Mouse (Mus musculus): ENCODE results near the gene Calu. TPM values are rescaled to one million over a fixed set of nuclear protein-coding genes. Genes with fewer than 3 reads are reported as not detected.
"Not testable (repeated sequence)": the region's sequence is repeated elsewhere in the genome, so short reads cannot be mapped to it uniquely, and the experiment has no call there.

Calu gene
- polyA plus RNA-seq, 1 experiment: 183 TPM

- TF ChIP-seq REST (IDR thresholded peaks at IDR 0.05; ENCODE audit: insufficient read depth, insufficient read length) (no peak), MAX (IDR thresholded peaks at IDR 0.05; ENCODE audit: low read depth) (no peak), TCF3 (IDR thresholded peaks at IDR 0.05; ENCODE audit: insufficient read length, low read depth) (no peak), E2F4 (IDR thresholded peaks at IDR 0.05; ENCODE audit: insufficient read depth) (no peak), CEBPB (IDR thresholded peaks at IDR 0.05; ENCODE audit: insufficient read depth, poor library complexity, severe bottlenecking) (no peak), MYOD1 (IDR thresholded peaks at IDR 0.05; ENCODE audit: control insufficient read depth in 1 of 3, insufficient read length in 2 of 3, low read depth in 2 of 3) (no peak), TCF12 (IDR thresholded peaks at IDR 0.05; ENCODE audit: insufficient read depth, poor library complexity, severe bottlenecking) (no peak), SRF (IDR thresholded peaks at IDR 0.05; ENCODE audit: control insufficient read depth, insufficient read length, low read depth) (no peak), POLR2AphosphoS2 (IDR thresholded peaks at IDR 0.05; ENCODE audit: insufficient read length, low read depth) (no peak), MYOG (IDR thresholded peaks at IDR 0.05; ENCODE audit: control insufficient read depth in 1 of 3, insufficient read depth in 1 of 3, insufficient read length in 2 of 3, low read depth in 2 of 3) (no peak), USF1 (IDR thresholded peaks at IDR 0.05; ENCODE audit: low read depth) (no peak), POLR2A (IDR thresholded peaks at IDR 0.05; ENCODE audit: insufficient read length, low read depth) (no peak)
- no peak overlapping the region for H3K4me3 ChIP-seq
- no peak overlapping the region for H3ac ChIP-seq (ENCODE audit: control insufficient read depth, insufficient read length)
- no peaks in the 10 kb centered on the region for H3K36me3 ChIP-seq (ENCODE audit: control insufficient read depth, insufficient read depth)
- H3K79me2 ChIP-seq (ENCODE audit: control insufficient read depth, insufficient read depth): no peaks in the 10 kb centered on the region
- H3K4me2 ChIP-seq (ENCODE audit: low read depth): no peak overlapping the region
- H3K27me3 ChIP-seq (ENCODE audit: control insufficient read depth, insufficient read depth, insufficient read length): no peaks in the 10 kb centered on the region
Observed at GRCm38 (mm10) chr6:29326961-29327360, 20.9 kb upstream of the Calu start.

- H3K27me3 ChIP-seq (ENCODE audit: control insufficient read depth, insufficient read depth, insufficient read length): peaks cover 5% of the 10 kb centered on the region
- no peak overlapping the region for H3K4me3 ChIP-seq
- H3K4me2 ChIP-seq (ENCODE audit: low read depth): no peak overlapping the region
- TF ChIP-seq REST (IDR thresholded peaks at IDR 0.05; ENCODE audit: insufficient read depth, insufficient read length): no peak
- TF ChIP-seq CEBPB (IDR thresholded peaks at IDR 0.05; ENCODE audit: insufficient read depth, poor library complexity, severe bottlenecking): no peak
- no peak for TF ChIP-seq POLR2A (IDR thresholded peaks at IDR 0.05; ENCODE audit: insufficient read length, low read depth)
- no peak for TF ChIP-seq MYOG (IDR thresholded peaks at IDR 0.05; ENCODE audit: control insufficient read depth in 1 of 3, insufficient read depth in 1 of 3, insufficient read length in 2 of 3, low read depth in 2 of 3)
- no peak for TF ChIP-seq MYOD1 (IDR thresholded peaks at IDR 0.05; ENCODE audit: control insufficient read depth in 1 of 3, insufficient read length in 2 of 3, low read depth in 2 of 3)
- no peak for TF ChIP-seq MAX (IDR thresholded peaks at IDR 0.05; ENCODE audit: low read depth)
- TF ChIP-seq TCF3 (IDR thresholded peaks at IDR 0.05; ENCODE audit: insufficient read length, low read depth): no peak
- TF ChIP-seq TCF12 (IDR thresholded peaks at IDR 0.05; ENCODE audit: insufficient read depth, poor library complexity, severe bottlenecking): no peak
- TF ChIP-seq E2F4 (IDR thresholded peaks at IDR 0.05; ENCODE audit: insufficient read depth): no peak
- TF ChIP-seq SRF (IDR thresholded peaks at IDR 0.05; ENCODE audit: control insufficient read depth, insufficient read length, low read depth): no peak
- no peak for TF ChIP-seq USF1 (IDR thresholded peaks at IDR 0.05; ENCODE audit: low read depth)
- no peak for TF ChIP-seq POLR2AphosphoS2 (IDR thresholded peaks at IDR 0.05; ENCODE audit: insufficient read length, low read depth)
- no peaks in the 10 kb centered on the region for H3K36me3 ChIP-seq (ENCODE audit: control insufficient read depth, insufficient read depth)
- no peaks in the 10 kb centered on the region for H3K79me2 ChIP-seq (ENCODE audit: control insufficient read depth, insufficient read depth)
- H3ac ChIP-seq (ENCODE audit: control insufficient read depth, insufficient read length): no peak overlapping the region
Observed at GRCm38 (mm10) chr6:29329514-29329913, 18.4 kb upstream of the Calu start.

GRCm38 (mm10) chr6:29346512-29346911, 1.4 kb upstream of the Calu start:
- not testable (repeated sequence) for H3ac ChIP-seq (ENCODE audit: control insufficient read depth, insufficient read length); H3K36me3 ChIP-seq (ENCODE audit: control insufficient read depth, insufficient read depth); H3K4me2 ChIP-seq (ENCODE audit: low read depth); H3K27me3 ChIP-seq (ENCODE audit: control insufficient read depth, insufficient read depth, insufficient read length); H3K4me3 ChIP-seq
- H3K79me2 ChIP-seq (ENCODE audit: control insufficient read depth, insufficient read depth): peaks cover 35% of the 10 kb centered on the region

GRCm38 (mm10) chr6:29347189-29347588, 680 bp upstream of the Calu start:
- H3ac ChIP-seq (ENCODE audit: control insufficient read depth, insufficient read length): no peak overlapping the region
- no peaks in the 10 kb centered on the region for H3K27me3 ChIP-seq (ENCODE audit: control insufficient read depth, insufficient read depth, insufficient read length)
- H3K36me3 ChIP-seq (ENCODE audit: control insufficient read depth, insufficient read depth): no peaks in the 10 kb centered on the region
- H3K4me3 ChIP-seq: peak overlapping the region; percentile 92
- TF ChIP-seq MYOG (IDR thresholded peaks at IDR 0.05; ENCODE audit: control insufficient read depth in 1 of 3, insufficient read depth in 1 of 3, insufficient read length in 2 of 3, low read depth in 2 of 3) (no peak), SRF (IDR thresholded peaks at IDR 0.05; ENCODE audit: control insufficient read depth, insufficient read length, low read depth) (no peak), USF1 (IDR thresholded peaks at IDR 0.05; ENCODE audit: low read depth) (no peak), CEBPB (IDR thresholded peaks at IDR 0.05; ENCODE audit: insufficient read depth, poor library complexity, severe bottlenecking) (no peak), MAX (IDR thresholded peaks at IDR 0.05; ENCODE audit: low read depth) (no peak), TCF3 (IDR thresholded peaks at IDR 0.05; ENCODE audit: insufficient read length, low read depth) (no peak), E2F4 (IDR thresholded peaks at IDR 0.05; ENCODE audit: insufficient read depth) (no peak), REST (IDR thresholded peaks at IDR 0.05; ENCODE audit: insufficient read depth, insufficient read length) (no peak), TCF12 (IDR thresholded peaks at IDR 0.05; ENCODE audit: insufficient read depth, poor library complexity, severe bottlenecking) (no peak)
- peak overlapping the region; percentile 96 for H3K4me2 ChIP-seq (ENCODE audit: low read depth)
- H3K79me2 ChIP-seq (ENCODE audit: control insufficient read depth, insufficient read depth): peaks cover 42% of the 10 kb centered on the region

- Histone ChIP-seq H3K27me3 (ENCODE audit: control insufficient read depth, insufficient read depth, insufficient read length) (no peaks in the 10 kb centered on the region), H3K4me2 (ENCODE audit: low read depth) (peak overlapping the region; percentile 81), H3K36me3 (ENCODE audit: control insufficient read depth, insufficient read depth) (no peaks in the 10 kb centered on the region), H3ac (ENCODE audit: control insufficient read depth, insufficient read length) (peak overlapping the region; percentile 36), H3K79me2 (ENCODE audit: control insufficient read depth, insufficient read depth) (peaks cover 54% of the 10 kb centered on the region), H3K4me3 (peak overlapping the region; percentile 92)
- TF ChIP-seq MAX (IDR thresholded peaks at IDR 0.05; ENCODE audit: low read depth) (no peak), TCF12 (IDR thresholded peaks at IDR 0.05; ENCODE audit: insufficient read depth, poor library complexity, severe bottlenecking) (no peak), E2F4 (IDR thresholded peaks at IDR 0.05; ENCODE audit: insufficient read depth) (no peak), MYOD1 (IDR thresholded peaks at IDR 0.05; ENCODE audit: control insufficient read depth in 1 of 3, insufficient read length in 2 of 3, low read depth in 2 of 3) (no peak), REST (IDR thresholded peaks at IDR 0.05; ENCODE audit: insufficient read depth, insufficient read length) (no peak), TCF3 (IDR thresholded peaks at IDR 0.05; ENCODE audit: insufficient read length, low read depth) (no peak), SRF (IDR thresholded peaks at IDR 0.05; ENCODE audit: control insufficient read depth, insufficient read length, low read depth) (no peak), CEBPB (IDR thresholded peaks at IDR 0.05; ENCODE audit: insufficient read depth, poor library complexity, severe bottlenecking) (no peak)
Observed at GRCm38 (mm10) chr6:29348371-29348724, 479 bp downstream of the Calu start.

All from myocyte (in vitro differentiated cells).